Mouse (Mus musculus): ENCODE data around the gene Syncrip.

Syncrip gene

GRCm38 (mm10) chr9:88482230-88482828 is at the start of gene Syncrip:
Syncrip (minus strand) TSS chr9:88482574.
- DNase-seq, result peak; percentile 95

DNA sequence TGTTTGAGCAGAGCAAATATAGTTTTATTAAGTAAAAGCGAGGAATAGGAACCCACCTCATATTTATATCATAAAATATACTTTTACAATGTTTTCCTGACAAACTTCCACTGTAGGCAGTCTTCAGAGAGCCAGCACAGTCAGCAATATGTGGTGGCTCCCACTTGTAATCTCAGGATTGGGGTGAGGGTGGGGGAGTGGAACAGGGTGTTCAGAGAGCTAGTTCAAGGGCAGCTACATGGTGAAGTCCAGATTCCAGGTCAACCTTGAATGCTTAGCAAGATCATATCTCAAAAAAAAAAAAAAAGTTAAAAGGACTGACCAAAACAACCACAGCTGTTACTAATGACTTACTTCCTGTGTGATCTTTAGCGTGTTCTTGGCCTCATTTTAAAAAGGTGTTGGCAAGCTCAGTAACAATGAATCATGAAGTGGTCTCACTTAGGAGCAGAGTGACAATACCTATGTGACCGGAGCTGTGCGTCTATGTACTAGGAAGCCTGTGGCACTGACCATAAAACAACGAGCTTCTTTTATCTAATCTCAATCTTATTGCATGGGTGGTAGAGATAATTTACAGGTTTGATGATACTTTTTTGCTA is 47.7 kb upstream of the Syncrip start:
- DNase-seq, result no peak

GRCm38 (mm10) chr9:88529571-88529970 is 47.2 kb upstream of the Syncrip start:
- DNase-seq, result no peak

- no peak for DNase-seq
Observed at GRCm38 (mm10) chr9:88528736-88529135, 46.4 kb upstream of the Syncrip start.

DNA sequence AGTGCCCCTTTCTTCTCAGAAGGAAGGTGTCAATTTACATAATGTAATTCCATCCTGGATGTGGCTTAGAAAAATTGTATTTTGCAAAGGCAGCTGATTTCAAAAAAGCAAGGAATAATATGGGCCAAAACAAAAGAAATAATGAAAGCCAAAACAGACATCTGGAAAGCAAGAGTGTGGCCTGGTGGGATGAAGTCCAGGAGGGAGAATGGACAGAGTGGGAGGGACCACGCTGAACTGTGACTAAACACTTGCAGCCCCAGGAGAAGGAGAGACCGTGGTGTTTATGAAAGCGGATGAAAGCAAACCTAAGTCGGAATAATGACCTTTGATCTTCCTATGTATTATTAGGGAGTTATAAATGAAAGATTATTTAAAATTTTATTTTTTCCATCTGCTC is 45.6 kb upstream of the Syncrip start:
- no peak for DNase-seq

DNA sequence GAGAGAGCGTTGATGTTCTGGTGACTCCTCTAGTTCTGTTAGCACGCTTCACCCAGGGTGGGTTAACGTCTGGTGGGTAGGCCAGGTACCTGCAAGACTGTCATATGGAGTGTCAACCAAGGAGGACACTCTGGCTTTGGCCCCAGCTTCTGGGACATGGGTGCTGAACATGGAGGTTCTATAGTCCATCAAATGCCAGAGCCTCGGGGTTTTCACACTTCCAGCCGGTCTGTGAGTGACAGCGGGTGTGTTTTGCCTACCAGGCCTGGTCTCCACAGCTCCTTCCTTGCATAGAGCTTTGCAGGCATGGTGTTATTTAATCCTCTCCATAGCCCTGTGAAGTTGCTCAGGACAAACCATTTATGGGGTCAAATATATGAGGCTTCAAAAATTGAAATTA is 43.0 kb upstream of the Syncrip start:
- DNase-seq, result no peak

DNA sequence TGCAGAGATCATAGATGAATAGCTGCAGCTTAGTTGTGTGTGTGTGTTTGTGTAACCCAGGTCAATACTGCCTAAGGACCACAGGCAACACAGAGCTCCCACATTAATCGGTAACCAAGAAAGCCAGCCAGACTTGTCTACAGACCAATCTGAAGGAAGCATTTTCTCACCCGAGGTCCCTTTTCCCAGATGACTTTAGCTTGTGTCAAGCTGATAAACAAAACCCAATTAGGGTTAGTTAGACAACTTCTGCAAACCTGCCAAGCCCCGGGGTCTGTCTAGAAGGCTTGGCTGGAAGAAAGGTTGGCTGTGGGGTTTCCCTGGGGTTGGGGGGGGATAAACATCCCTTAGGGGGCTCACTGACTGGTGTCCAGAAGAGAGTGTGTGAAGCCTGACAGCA is 42.4 kb upstream of the Syncrip start:
- DNase-seq, result no peak

GRCm38 (mm10) chr9:88524367-88524766 is 42.0 kb upstream of the Syncrip start:
- no peak for DNase-seq

DNA sequence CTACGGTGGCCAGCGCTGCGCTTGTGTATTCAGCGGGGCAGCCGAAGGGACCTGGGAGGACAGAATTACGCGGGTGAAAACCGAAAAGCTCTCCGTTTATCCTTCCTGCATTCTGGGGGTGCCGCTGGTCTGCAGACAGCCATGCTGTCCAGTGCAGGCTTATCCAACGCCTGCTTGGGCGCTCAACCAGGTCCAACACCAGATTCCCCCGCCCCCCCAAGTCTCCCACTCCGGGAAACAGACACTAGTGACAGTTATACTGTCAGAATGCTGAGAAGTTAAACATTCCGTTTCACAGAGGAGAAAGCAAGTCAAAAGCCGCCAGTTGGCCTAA is 40.9 kb upstream of the Syncrip start:
- no peak for DNase-seq

GRCm38 (mm10) chr9:88522569-88523334 is 40.4 kb upstream of the Syncrip start:
- peak; percentile 97 for DNase-seq

DNA sequence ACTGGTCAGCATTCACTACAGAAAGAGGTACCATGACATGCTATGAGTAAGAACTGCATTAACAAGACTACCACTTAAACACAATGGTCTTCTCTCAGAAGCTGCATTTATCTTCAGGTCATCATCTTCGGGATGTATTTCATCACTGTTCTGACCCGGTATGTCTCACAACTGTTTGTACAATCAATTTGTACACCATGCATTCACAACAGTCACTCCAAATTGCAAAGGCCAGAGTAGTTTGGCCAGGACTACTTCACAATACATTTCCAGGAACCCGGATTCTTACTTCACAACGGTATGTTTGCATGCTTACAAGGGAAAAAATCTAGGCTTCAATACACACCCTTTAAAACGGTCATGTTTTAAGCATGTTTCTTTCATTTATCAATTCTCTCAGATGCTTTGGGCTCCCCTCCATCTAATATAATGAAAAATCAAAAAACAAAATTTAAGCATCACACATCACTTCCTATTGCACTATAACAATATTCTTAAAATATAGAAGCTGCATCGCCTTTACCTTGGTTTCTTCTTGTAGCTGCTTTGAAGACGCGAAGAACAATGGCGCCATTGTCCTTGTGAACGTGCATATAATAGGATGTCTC is 39.7 kb upstream of the Syncrip start:
- no peak for DNase-seq

- DNase-seq, result no peak
Observed at GRCm38 (mm10) chr9:88520849-88521483, 38.6 kb upstream of the Syncrip start.

GRCm38 (mm10) chr9:88520122-88520848 is 37.9 kb upstream of the Syncrip start:
- DNase-seq, result no peak

GRCm38 (mm10) chr9:88519390-88520121 is 37.2 kb upstream of the Syncrip start:
- no peak for DNase-seq

GRCm38 (mm10) chr9:88516361-88516995 is 34.1 kb upstream of the Syncrip start:
- no peak for DNase-seq

- no peak for DNase-seq
Observed at GRCm38 (mm10) chr9:88515546-88515945, 33.2 kb upstream of the Syncrip start.

DNA sequence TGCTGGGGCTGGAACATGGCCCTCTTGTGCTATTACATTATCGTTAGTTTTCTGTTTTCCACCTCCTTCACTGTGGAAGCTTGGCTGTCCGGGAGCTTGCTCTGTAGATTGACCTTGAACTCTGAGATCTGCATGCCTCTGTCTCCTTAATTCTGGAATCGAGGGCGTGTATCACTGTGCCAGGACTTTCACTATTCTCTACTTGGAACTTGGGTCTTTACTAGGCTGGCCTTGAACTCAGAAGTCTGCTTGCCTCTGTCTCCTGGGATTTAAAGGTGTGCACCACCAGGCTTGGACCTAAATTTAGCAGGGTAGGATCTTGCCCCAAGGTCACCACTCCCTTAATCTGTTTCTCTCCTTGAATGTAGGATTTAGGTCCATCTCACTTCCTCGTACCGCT is 19.5 kb upstream of the Syncrip start:
- no peak for DNase-seq

GRCm38 (mm10) chr9:88500112-88500511 is 17.7 kb upstream of the Syncrip start:
- DNase-seq, result no peak

- DNase-seq, result no peak
Observed at GRCm38 (mm10) chr9:88492522-88492921, 10.1 kb upstream of the Syncrip start.

GRCm38 (mm10) chr9:88484531-88484930 is 2.2 kb upstream of the Syncrip start:
- DNase-seq, result no peak

- DNase-seq, result no peak
Observed at GRCm38 (mm10) chr9:88482829-88483396, 539 bp upstream of the Syncrip start.
